Mouse (Mus musculus) forelimb bud, embryonic 11.5 days (tissue): ENCODE measurements around the gene Cpne5.
"Not testable (repeated sequence)": the region's sequence is repeated elsewhere in the genome, so short reads cannot be mapped to it uniquely, and the experiment has no call there.

Experiments used
- DNase-seq: peaks from one replicate; pipeline ENCODE4 v3.0.0-alpha.2; 2012; ENCODE audit warnings: low read depth, low spot score

The Cpne5 gene

DNA sequence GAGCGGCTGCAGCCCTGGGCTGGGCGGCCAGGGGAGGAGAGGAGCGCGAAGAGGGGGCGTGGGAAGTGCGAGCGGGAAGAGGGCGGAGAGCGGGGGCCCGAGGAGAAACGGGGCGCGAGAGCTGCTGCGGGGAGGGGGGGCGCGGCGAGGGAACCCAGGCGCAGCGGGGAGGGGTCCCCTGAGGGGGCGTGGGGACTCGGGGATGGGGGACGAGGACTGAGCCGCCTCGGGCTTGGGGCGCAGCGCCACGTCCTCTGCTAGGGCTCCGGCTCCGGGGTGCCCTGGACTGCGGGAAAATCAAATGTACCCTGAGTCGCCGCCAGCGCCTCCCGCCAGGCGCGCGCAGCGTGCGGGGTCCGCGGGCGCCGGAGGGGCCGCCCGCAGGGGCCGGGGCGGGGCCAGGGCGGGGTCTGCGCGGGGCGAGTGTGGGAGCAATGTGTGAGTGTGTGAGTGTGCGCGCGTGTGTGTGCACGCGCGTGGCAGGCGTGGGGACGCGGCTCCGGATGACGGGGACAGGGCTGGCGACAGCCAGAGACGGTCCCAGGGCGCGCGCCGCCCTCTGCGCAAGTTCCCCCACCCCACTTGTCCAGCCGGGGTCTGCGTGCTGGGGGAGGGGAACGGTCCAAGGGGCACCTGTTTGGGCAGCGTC is at the start of gene Cpne5:
TSS of gene Cpne5 (minus strand) at position 396 of the 649 bp plus-strand sequence.
- no peak for DNase-seq

DNA sequence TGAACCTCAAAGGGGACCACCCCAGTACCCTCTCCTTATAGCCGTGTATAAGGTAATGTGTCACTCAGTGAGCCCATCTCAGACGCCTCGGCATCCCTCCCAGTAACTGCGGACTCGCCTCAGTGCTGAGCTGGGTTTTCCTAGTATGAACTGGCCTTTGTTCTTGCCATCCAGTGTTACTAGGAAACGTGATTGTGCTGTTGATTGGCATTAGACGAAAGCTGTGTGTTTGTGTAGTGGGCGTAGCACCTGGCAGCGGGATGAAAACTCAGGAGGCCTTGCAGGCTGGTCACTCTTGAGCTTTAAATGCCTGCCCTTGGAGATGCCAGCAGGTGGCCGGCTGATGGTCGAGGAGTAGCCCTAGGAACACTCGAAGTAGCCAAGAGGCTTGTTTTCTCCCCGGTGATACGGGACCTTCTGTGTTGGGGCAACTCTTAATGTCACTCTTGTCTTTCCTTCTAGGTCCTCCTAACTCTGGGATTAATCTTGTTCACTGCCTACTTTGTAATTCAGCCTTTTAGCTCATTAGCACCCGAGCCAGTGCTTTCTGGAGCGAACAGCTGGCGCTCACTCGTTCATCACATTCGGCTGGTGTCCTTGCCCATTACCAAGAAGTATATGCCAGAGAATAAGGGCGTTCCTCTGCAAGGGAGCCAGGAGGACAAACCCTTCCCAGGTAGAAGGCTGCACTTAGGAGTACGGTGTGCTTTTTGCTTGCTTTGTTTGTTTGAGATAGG is 44.4 kb upstream of the Cpne5 start:
- DNase-seq = no peak

DNA sequence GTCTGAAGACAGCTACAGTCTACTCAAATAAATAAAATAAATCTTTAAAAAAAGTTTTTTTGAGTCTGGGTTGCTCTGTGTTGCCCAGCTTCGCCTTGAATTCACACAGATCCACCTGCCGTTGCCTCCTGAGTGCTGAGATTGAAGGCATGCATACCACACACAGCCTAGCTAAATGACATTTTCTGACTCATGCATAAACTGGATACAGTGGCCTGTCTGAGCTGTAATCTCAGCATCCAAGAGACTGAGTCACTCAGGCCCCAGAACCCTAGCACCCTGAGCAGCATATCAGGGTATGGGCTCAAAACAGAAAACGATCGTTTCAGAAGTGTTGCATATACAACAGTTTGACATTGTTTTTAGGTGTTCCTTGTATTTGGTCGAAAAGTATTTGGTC is 43.6 kb upstream of the Cpne5 start:
- DNase-seq = no peak

DNA sequence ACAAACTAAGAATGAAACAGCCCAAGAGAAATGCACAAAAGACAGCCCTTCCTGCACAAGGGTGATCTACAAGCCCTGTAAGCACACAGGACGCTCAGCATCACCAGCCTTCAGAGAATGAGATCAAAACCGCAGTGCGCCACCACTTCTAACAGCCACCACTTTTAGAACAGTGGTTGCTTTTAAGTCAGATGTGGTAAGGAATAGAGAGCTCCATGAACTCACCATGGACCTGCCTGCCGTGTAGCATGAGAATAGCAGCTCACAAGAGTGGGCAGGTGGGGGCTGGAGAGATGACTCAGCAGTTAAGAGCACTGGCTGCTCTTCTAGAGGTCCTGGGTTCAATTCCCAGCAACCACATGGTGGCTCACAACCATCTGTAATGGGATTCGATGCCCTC is 42.5 kb upstream of the Cpne5 start:
- DNase-seq = no peak

DNA sequence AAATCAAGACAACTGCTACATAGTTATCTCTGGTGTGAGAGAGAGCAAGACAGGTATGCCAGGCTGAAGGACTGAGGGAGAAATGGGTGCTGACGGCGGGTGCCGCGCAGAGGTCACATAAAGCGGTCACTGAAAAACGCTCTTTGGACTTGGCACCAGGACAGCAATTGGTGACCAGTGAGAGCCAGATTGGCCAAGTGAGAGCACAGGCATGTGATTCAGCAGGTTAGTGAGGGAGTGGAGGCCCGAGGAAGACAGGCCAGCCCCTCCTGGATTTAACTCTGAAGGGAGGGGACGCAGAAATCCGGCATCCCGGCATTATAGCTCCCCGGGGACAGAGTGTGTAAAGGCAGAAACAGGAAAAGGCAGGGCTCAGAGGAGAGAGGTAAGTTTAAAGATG is 35.9 kb upstream of the Cpne5 start:
- DNase-seq = no peak

DNA sequence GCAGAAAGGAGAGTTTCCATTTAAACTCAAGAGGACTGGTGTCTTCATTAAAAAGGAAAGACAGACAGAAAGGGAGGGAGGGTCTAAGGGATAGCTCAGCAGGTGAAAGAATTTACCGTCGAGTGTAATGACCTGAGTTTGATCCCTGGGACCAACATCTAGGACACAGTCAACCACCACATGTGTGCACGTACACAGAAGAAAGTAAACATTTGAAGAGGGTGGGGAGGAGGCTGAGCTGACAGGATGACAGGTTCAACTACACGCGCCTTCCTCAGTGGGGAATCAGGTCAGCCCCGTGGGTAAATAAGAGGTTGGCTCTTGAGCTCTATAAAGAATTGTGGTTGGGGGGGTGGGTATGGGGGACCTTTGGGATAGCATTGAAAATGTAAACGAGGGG is 35.2 kb upstream of the Cpne5 start:
- no peak for DNase-seq

DNA sequence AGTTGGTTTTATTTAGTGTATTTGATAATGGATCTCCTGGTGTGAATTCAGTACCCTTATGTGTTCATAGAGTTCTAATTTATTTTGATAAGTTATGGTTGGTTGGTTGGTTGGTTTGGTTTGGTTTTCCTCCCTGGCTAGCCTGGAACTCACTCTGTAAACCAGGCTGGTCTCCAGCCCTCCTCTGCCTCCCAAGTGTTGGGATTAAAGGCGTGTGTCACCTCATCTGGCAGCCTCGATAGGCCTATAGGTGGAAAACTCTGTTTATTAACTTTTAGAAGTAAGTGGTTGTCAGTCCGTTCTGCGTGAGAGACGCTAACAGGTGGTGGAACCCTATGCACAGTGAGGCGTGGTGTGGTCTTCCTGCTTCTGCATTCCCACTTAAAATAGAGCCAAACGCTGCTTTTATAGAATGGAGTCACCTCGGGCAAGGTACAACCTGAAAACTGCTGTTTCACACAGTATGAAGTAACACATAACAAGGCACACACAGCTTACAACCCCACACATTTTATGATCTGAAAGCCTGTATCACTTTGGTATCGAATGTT is 32.3 kb upstream of the Cpne5 start:
- DNase-seq = no peak

DNA sequence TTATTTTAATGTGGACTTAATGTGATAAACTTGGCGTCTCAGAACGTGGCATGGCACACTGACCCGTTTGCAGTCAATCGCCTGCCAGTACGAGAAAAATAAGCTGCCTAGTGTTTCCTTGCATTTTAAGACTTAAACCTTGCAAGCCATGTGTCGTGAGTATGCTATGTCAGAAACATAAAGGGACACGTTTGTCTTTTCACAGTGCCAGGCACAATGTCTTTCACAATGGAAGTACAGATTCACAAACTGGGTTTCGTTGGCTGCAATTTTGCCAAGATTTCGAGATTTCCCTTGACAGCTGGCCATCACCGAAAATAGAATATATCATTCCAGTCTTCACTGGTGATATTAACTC is 31.4 kb upstream of the Cpne5 start:
- DNase-seq = no peak

DNA sequence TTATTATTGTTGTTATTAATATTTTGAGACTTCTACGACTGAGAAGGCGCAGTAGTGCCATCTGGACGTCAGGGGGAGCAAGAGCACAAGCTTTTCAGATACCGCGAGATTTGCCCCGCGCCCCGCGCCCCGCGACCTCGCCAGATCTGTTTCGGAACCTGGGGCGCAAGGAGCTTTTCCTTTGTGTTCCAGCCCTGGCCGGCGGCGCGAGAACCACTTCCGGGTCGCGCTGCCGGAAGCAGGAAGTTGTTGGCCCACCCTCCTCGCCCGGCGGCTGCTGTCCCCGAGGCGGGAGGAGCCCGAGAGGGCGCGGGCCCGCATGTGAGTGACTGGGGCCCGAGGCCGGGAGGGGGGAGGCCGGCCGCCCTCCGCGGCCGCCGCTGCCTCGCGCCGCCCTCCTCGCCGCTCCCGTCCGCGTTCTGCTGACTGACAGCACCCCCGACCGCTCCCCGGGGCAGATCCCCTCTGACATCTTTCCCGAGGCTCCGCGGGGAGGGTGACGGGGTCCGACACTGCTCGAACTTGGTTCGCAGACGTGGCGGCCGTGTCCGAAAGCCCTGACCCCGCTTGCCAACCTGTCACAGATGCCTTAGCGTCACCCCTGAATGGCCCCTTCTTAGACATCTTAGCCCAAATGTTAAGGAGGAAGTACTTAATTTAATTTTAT is 30.8 kb upstream of the Cpne5 start, which contains the start of gene BC004004:
TSS of gene BC004004 (plus strand) at position 107 of the 667 bp plus-strand sequence.
- peak; percentile 95 for DNase-seq

DNA sequence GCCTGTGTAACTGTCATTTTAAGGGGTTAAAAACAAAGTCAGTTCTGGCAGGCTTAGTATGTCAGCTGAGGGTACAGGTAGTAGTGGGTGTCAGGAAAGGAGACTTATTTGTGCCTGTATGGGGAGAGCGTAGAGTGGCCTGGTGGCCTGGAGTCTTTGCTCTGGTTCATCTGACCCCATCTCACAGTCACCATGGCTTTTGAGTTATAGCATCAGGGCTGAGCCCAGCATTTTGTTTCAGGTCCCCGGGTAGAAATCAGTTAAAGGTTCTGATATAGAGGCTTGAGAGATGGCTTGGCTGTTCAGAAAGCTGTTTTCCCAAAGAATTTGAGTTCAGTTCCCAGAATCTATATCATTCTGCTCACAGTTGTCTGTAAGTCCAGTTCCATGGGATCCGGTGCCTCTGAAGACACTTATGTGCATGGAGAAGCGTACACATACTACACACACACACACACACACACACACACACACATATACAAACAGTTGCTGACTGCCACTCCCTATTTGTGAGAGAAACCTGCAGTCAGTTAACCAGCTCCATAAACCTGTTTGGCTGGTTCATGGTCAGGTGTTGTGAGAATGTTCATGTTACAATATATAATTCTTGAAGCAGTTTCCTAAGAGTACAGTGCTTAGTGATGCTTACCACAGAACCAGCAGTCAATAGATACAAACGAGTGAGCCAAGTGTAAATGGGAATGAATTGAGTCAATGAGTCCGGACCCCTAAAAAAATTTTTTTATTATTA is 30.1 kb upstream of the Cpne5 start:
- DNase-seq = no peak

DNA sequence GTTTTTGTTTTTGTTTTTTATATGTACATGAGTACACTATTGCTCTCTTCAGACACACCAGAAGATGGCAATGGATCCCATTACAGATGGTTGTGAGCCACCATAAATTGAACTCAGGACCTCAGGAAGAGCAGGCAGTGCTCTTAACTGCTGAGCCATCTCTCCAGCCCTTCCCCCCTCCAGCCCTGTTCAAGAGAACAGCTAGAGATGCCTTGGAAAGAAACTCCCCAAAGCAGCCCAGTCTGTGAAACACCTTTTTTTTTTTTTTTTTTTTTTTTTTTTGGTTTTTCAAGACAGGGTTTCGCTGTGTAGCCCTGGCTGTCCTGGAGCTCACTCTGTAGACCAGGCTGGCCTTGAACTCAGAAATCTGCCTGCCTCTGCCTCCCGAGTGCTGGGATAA is 29.1 kb upstream of the Cpne5 start:
- not testable (repeated sequence) for DNase-seq

DNA sequence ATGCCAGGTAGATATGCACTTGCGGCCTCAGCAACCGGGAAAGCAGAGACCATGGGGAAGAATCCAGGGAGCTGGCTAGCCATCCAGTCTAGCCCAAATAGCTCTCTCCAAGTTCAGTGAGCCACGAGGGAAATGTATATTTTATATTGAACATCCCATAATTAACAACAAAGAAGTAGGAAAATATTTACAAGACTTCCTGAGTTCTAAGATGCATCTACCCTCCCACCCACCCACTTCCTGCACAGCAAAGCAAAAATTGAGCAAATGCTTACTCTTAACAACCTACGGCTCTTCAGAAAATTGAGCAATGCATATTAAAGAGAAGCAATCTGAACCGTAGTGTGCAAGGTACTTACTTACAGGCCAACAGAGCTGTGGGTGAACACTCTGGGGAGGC is 26.8 kb upstream of the Cpne5 start:
- DNase-seq = no peak

DNA sequence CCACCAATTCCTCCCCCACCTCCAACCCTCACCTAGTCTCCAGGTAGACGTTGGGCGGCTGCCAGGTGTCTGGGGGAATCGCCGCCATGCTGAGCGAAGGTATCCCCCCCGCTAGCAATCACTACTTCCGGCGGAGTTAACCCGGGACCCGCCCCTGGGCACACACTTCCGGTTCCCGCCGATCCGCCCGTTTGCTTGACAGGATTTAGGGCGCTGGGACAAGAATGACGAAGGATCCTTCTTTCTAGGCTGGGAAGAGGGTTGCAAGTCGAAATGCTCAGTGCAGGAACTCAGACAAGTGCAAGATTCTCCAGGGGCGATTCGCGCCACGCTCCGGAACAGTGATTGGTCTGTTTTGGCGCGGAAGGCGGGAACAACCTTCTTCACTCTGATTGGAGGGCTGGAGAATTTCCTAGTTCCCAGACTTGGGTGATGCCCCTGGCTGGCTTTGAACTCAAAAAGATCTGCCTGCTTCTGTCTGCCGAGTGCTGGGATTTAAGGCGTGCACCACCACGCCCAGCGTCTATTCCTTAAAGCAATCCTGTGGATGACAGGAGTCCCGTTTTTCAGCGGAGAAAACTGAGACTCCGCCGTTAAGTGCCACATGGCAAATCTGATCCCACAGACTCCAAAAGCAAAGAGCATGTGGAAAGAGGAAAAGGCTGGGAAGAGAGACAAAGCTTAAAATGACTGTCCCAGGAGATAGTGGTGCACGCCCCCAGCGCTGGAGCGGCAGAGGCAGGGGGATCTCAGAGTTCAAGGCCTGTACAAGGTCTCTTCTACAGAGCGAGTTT is 26.1 kb upstream of the Cpne5 start, which contains the start of gene Ppil1:
TSS of gene Ppil1 (minus strand) at position 347 of the 794 bp plus-strand sequence.
- DNase-seq = peak; percentile 82

DNA sequence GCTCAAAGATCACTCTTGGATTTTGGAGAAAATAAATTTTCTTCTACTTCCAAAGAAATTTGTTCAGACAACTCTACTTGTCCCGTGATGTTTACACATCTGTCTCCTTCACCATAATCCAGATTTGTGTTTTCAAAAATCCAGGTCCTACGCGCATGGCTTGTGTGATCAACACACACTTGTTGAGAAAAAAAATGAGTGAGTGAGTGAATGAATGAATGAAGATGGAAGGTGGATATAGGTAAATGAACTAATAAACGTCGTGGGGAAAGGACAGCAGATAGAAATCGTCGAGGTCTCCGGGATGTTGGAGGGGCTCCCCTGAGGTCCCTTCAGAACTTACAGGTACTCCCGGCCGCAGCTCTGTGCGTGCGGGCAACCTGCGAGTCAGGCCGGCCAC is 25.4 kb upstream of the Cpne5 start:
- no peak for DNase-seq

DNA sequence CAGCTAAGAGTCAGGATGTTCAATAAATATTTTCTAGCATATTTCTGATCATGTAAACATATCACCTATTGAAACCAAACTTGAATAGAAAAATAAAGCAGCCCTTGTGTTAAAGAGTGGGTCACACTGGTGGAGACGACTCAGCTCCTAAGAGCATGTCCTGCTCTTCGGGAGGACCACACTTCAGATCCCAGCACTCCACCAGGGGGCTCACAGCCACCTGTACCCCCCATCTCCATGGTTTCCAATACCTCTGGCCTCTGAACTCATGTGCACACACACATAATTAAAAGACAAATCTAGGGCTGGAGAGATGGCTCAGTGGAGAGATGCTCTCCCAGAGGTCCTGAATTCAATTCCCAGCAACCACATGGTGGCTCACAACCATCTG is 24.3 kb upstream of the Cpne5 start:
- DNase-seq = no peak

DNA sequence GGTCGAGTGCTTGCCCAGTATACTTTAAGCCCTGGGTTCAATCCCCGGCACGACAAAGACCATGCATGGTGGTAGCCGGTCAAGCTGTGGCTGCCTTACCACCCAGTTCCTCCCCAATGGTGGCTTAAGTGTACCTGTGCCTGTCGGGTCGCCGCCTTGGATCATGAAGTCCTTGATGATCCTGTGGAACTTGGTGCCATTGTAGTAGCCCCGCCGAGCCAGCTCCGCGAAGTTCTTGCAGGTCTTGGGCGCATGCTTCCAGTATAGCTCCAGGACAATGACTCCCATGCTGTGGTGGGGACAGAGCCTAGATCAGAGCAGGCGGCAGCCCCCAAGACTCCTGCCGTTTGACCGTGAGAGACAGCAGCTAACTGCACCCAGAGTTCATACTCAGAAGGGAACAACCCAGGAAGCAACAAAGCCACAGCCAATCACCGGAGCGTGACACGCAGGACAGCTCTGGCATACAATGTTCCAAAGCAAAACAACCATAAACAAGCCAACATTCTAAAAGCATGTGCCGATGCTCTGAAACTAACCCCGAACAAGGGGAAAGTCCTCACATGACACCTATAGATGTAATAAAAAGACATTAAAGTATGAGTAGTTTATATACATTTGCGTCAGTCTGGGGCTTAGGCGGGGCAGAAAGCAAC is 23.8 kb upstream of the Cpne5 start:
- DNase-seq = no peak

DNA sequence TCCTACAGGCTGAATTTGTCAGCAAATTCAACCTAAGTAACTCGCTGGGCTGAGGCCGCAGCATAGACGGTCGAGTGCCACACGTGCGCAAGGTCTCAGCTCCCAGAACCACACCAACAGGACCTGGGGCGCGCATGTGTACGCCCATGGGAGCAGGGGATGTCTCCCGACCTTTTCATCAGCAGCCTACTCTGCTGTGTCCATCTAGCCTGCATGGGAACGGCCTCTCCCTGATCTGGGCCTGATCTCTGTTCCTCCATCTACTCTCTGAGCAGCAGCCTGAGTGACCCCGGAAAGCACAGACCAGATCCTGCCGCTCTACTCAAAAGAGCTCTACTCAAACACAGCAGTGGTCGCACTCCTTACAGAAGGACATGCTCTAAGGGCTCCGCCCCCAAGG is 22.5 kb upstream of the Cpne5 start:
- DNase-seq = no peak

DNA sequence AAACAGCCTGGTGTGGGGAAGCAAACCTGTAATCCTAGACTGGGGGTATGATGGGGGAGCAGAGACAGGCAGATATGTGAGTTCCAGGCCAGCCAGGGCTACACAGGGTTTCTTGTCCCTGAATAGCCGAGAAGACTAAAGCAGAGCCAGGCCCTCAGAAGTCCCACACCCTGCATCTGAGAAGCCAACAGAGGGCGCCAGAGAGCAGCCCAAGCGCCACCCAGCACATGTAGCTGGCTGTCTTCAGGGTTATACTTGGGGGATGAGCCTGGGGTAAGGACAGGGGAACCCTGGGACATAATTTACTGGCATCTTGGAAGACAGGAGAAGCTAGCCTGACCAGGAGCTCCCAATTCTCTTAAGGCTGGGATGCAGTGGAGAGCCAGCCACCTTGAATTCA is 21.5 kb upstream of the Cpne5 start:
- peak; percentile 76 for DNase-seq

DNA sequence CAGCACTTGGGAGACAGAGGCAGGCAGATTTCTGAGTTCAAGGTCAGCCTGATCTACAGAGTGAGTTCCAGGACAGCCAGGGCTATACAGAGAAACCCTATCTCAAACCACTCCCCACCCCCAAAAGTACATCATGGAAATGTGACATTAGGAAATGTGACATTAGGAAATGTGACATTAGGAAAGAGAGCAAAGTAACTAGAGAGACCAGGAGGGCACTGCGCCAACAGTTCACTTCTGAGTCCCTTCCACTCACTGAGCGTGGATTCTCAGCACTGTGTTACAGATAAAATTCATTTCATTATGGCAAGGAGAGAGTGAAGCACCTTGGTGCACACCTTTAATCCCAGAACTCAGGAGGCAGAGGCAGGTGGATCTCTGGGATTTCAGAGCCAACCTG is 21.0 kb upstream of the Cpne5 start:
- DNase-seq = no peak

DNA sequence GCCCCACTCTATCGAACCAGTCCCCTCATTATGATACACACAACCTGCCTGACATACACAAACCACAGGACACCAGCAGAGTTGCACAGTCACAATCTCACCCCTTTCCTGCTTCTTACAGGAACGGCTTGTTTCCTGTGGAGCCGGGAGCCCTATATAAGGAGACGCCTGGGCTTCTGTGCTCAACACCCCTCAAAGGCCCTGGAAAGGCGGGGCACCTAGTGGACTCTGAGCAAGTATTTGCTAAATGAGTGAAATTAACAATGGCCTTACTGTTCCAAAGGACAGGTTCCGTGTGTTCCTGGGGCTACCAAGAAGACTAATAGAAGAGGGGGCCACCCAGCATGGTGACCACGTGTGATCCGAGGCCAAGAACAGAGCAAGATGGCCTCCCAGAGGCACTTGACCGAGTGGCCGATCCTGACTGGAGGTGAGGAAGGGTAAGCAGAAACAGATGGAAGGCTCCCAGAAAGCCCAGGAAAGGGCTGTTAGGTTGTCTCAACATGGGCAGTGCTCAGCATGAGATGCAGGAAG is 20.1 kb upstream of the Cpne5 start:
- no peak for DNase-seq
